Mouse (Mus musculus) heart, embryonic 11.5 days (tissue): ENCODE results near the gene Pinlyp. TPM values are rescaled to one million over a fixed set of nuclear protein-coding genes. Genes with fewer than 3 reads are reported as not detected.

Experiments used
- ATAC-seq: fragments of 200-750 bp; cut with Nextera tagmentation; replicated peaks from 2 replicates; pipeline ENCODE4 v1.8.0; 2017; ENCODE audit warnings: moderate library complexity; ENCODE audit not compliant: insufficient number of reproducible peaks, low FRiP score, low TSS enrichment
- H3K27ac ChIP-seq: fragments of 300-500 bp; sonication (generic); 2 replicates; pipeline ENCODE4 v1.5.1; 2014; ENCODE audit warnings: mild to moderate bottlenecking, low read depth, low read length
- H3K27me3 ChIP-seq: fragments of 300-500 bp; sonication (generic); 2 replicates; pipeline ENCODE4 v1.6.1; 2014; ENCODE audit warnings: mild to moderate bottlenecking, low read length, mixed read lengths; ENCODE audit not compliant: control insufficient read depth, insufficient read depth
- H3K36me3 ChIP-seq: fragments of 300-500 bp; sonication (generic); 2 replicates; pipeline ENCODE4 v1.6.1; 2014; ENCODE audit warnings: mild to moderate bottlenecking, low read length, moderate library complexity, mixed read lengths; ENCODE audit not compliant: control insufficient read depth, insufficient read depth
- H3K4me1 ChIP-seq: fragments of 300-500 bp; sonication (generic); 2 replicates; pipeline ENCODE4 v1.6.1; 2014; ENCODE audit warnings: low read length; ENCODE audit not compliant: control insufficient read depth, insufficient read depth
- H3K4me2 ChIP-seq: fragments of 300-500 bp; sonication (generic); 2 replicates; pipeline ENCODE4 v1.6.1; 2014; ENCODE audit warnings: mild to moderate bottlenecking, moderate library complexity
- H3K4me3 ChIP-seq: fragments of 300-500 bp; sonication (generic); 2 replicates; pipeline ENCODE4 v1.5.1; 2014; ENCODE audit warnings: low read depth, low read length
- H3K9ac ChIP-seq: fragments of 300-500 bp; sonication (generic); 2 replicates; pipeline ENCODE4 v1.6.1; 2014; ENCODE audit warnings: mild to moderate bottlenecking, low read depth, low read length, moderate library complexity
- H3K9me3 ChIP-seq: fragments of 300-500 bp; sonication (generic); replicated peaks from 2 replicates; pipeline ENCODE4 v1.6.1; 2016; ENCODE audit warnings: low read length; ENCODE audit not compliant: control insufficient read depth
- WGBS: fragments of 180-500 bp; shearing (Covaris S2); extraction: QIAGEN DNeasy Blood & Tissue Kit; methylation state at CpG from one replicate; pipeline ENCODE4 v1.1.7; 2014; ENCODE audit not compliant: insufficient replicate concordance; 5-methylcytosine and 5-hydroxymethylcytosine counted together
- polyA plus RNA-seq: library from polyadenylated mRNA; unstranded; fragments of >200 nt; fragmentation: Nextera tagmentation; extraction: Ambion mirVana; gene quantifications from 2 replicates; pipeline ENCODE4 v1.2.1, GENCODE M21; 2014

The Pinlyp gene
- polyA plus RNA-seq, 1 experiment from 2014 or later = not detected

DNA sequence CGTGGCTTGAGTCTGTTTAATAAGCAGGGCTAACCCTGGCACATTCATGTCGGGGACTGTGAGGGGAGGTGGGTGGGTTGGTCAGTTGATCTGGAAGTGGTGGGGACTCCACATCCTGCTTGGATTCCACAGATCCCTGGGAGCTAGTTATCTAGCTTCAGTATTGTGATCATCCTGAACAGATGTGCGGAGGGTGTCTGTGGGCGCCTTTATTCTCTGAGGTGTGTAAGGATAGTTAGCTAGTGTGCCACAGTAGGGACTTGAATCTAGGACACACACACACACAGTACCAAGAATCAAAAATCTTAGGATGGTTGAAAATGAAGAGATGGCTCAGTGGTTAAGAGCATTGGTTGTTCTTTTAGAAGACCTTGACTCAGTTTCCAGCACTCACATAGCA is 22.6 kb upstream of the Pinlyp start:
- H3K27ac ChIP-seq = no peak overlapping the region
- 82% methylated on average over 4 of the region's 4 CpGs for WGBS
- H3K4me1 ChIP-seq = no peaks in the 10 kb centered on the region
- no peak overlapping the region for H3K4me2 ChIP-seq
- no peaks in the 10 kb centered on the region for H3K27me3 ChIP-seq
- no peaks in the 10 kb centered on the region for H3K9me3 ChIP-seq
- H3K4me3 ChIP-seq = no peak overlapping the region
- peaks cover 25% of the 10 kb centered on the region for H3K36me3 ChIP-seq
- no peak overlapping the region for H3K9ac ChIP-seq
- ATAC-seq = no peak

DNA sequence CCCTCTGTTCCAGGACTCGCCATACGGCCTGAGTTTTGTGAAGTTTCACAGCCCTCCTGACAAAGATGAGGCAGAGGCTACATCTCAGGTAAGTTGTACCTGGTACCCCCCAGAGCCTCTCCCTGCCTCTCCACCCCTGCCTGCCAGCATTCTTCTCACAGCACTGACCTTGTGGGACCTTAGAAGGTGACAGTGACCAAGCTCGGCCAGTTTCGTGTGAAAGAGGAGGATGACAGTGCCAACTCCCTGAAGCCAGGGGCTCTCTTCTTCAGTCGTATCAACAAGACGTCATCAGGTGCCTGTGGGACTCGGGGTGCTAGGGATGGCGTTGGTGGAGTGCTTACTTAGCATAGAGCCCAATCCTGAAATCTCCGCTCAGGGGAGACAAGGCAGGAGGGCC is 20.3 kb upstream of the Pinlyp start:
- Histone ChIP-seq H3K4me1 (no peaks in the 10 kb centered on the region), H3K9ac (no peak overlapping the region), H3K9me3 (no peaks in the 10 kb centered on the region), H3K27ac (no peak overlapping the region), H3K4me2 (no peak overlapping the region), H3K4me3 (no peak overlapping the region), H3K36me3 (peaks cover 22% of the 10 kb centered on the region), H3K27me3 (no peaks in the 10 kb centered on the region)
- 87% methylated on average over 9 of the region's 9 CpGs for WGBS
- no peak for ATAC-seq

- Histone ChIP-seq H3K36me3 (peaks cover 18% of the 10 kb centered on the region), H3K4me2 (no peak overlapping the region), H3K27ac (no peak overlapping the region), H3K4me1 (no peaks in the 10 kb centered on the region), H3K4me3 (no peak overlapping the region), H3K9ac (no peak overlapping the region), H3K27me3 (no peaks in the 10 kb centered on the region), H3K9me3 (no peaks in the 10 kb centered on the region)
- no peak for ATAC-seq
- WGBS = 91% methylated on average over 11 of the region's 11 CpGs
Measured at GRCm38 (mm10) chr7:24565627-24566026, 19.7 kb upstream of the Pinlyp start.

GRCm38 (mm10) chr7:24564607-24565265 is 18.8 kb upstream of the Pinlyp start:
- H3K4me3 ChIP-seq = no peak overlapping the region
- H3K27ac ChIP-seq = no peak overlapping the region
- ATAC-seq = no peak
- H3K4me2 ChIP-seq = no peak overlapping the region
- no peak overlapping the region for H3K9ac ChIP-seq
- H3K36me3 ChIP-seq = peaks cover 16% of the 10 kb centered on the region
- whole genome bisulfite sequencing = 65% methylated on average over 6 of the region's 6 CpGs
- H3K9me3 ChIP-seq = no peaks in the 10 kb centered on the region
- no peaks in the 10 kb centered on the region for H3K4me1 ChIP-seq
- H3K27me3 ChIP-seq = no peaks in the 10 kb centered on the region

DNA sequence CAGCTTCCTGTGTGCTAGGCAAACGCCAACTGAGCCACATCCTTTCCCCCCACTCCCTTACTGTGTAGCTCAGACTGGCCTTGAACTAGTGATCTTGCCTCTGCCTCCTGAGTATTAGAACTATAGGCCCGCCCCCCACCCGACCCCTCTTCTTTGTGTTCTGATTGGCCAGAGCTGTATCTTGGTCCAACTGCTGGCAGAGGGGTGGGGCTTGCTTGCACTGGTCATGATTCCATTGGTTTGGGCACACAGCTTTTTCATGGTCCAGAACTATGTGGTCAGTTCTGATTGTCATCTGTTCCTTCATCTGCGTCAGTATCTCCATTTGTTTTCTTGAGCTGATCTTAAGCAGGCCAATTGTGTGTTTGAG is 17.9 kb upstream of the Pinlyp start:
- H3K9me3 ChIP-seq = no peaks in the 10 kb centered on the region
- H3K36me3 ChIP-seq = peaks cover 16% of the 10 kb centered on the region
- ATAC-seq = no peak
- H3K27ac ChIP-seq = no peak overlapping the region
- no peak overlapping the region for H3K4me3 ChIP-seq
- no peak overlapping the region for H3K4me2 ChIP-seq
- no peak overlapping the region for H3K9ac ChIP-seq
- 87% methylated on average over 4 of the region's 4 CpGs for WGBS
- no peaks in the 10 kb centered on the region for H3K4me1 ChIP-seq
- no peaks in the 10 kb centered on the region for H3K27me3 ChIP-seq

DNA sequence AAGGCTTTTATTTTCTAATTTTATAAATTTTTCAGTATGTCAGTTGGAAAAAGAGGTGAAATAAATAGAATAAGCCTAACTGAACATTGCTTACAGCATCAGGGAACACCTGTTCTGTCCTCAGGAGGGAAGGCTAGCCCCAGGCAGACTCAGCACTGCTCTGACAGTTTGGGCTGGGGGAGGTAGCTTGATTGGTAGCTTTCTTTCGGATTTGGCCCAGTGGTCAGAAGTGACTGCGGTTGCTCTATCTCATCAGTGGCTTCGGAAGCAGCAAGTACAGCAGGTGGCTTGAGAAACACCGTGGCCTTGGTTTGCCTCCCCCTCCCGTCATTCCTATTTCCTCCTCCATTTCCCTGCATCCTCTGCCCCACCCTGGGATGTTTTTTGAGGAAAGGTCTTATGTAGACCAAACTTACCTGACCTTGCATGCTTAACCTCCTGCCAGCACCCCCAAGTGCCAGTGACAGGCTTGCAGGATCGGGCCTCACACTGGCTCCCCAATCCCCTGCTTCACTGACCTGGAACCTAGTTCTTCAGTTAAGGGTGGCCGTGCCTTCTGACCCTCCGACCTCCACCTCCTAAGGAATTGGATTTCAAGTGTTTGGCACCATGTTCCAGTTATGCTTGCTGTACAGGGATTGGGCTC is 17.4 kb upstream of the Pinlyp start:
- Histone ChIP-seq H3K4me3 (no peak overlapping the region), H3K9me3 (no peaks in the 10 kb centered on the region), H3K36me3 (peaks cover 11% of the 10 kb centered on the region), H3K4me1 (no peaks in the 10 kb centered on the region), H3K27ac (no peak overlapping the region), H3K4me2 (no peak overlapping the region), H3K9ac (no peak overlapping the region), H3K27me3 (no peaks in the 10 kb centered on the region)
- no peak for ATAC-seq
- 90% methylated on average over 8 of the region's 8 CpGs for WGBS

DNA sequence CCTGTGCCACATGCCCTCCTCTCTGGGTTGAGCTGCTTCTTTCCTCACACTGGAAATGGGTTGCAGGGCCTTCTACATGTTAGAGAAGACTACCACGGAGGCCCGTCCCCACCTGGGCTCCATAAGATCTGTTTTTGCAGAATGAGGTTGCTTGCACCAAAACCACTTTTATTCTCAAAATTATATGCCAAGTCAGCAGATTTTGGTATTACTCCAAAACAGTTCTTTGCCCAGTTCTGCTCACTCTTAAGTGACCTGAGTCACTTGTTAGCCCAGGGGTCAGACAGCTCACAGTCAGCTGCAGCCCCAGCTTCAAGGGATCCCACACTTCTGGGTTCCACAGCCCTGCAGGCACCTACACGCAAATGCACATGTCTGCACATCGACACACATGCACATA is 15.5 kb upstream of the Pinlyp start:
- WGBS = 91% methylated on average over 4 of the region's 4 CpGs

GRCm38 (mm10) chr7:24555786-24556185 is 9.9 kb upstream of the Pinlyp start:
- ATAC-seq = no peak
- 92% methylated on average over 10 of the region's 10 CpGs for WGBS
- Histone ChIP-seq H3K9ac (no peak overlapping the region), H3K9me3 (no peaks in the 10 kb centered on the region), H3K4me3 (no peak overlapping the region), H3K4me1 (no peaks in the 10 kb centered on the region), H3K27ac (no peak overlapping the region), H3K4me2 (no peak overlapping the region), H3K27me3 (no peaks in the 10 kb centered on the region), H3K36me3 (peaks cover 26% of the 10 kb centered on the region)

More for the DNA sequence above, 15.5 kb upstream of the Pinlyp start:
- Histone ChIP-seq H3K4me1 (no peaks in the 10 kb centered on the region), H3K9me3 (no peaks in the 10 kb centered on the region), H3K4me3 (no peak overlapping the region), H3K27me3 (no peaks in the 10 kb centered on the region), H3K36me3 (peaks cover 15% of the 10 kb centered on the region), H3K27ac (no peak overlapping the region), H3K4me2 (no peak overlapping the region), H3K9ac (no peak overlapping the region)
- ATAC-seq = no peak
